Mouse (Mus musculus) intestine, postnatal 0 days (tissue): Measurements from ENCODE around the gene Acox2. TPM values are rescaled to one million over a fixed set of nuclear protein-coding genes. Genes with fewer than 3 reads are reported as not detected.

ENCODE experiments used
- ATAC-seq: fragments of 200-750 bp; cut with Nextera tagmentation; 2 replicates; pipeline ENCODE4 v1.8.0; 2017; ENCODE audit warnings: mild to moderate bottlenecking, moderate TSS enrichment, moderate library complexity
- H3K27ac ChIP-seq: fragments of 300-500 bp; sonication (generic); 2 replicates; pipeline ENCODE4 v1.5.1; 2014; ENCODE audit warnings: mild to moderate bottlenecking, low read depth, low read length, moderate library complexity
- H3K27me3 ChIP-seq: fragments of 300-500 bp; sonication (generic); replicated peaks from 2 replicates; pipeline ENCODE4 v1.6.1; 2014; ENCODE audit warnings: low read length, mixed read lengths; ENCODE audit not compliant: control insufficient read depth, insufficient read depth
- H3K36me3 ChIP-seq: fragments of 300-500 bp; sonication (generic); 2 replicates; pipeline ENCODE4 v1.6.1; 2014; ENCODE audit warnings: mild to moderate bottlenecking, moderate library complexity; ENCODE audit not compliant: control insufficient read depth, insufficient read depth
- H3K4me1 ChIP-seq: fragments of 300-500 bp; sonication (generic); replicated peaks from 2 replicates; pipeline ENCODE4 v1.6.1; 2014; ENCODE audit warnings: antibody characterized with exemption, low read length, mixed read lengths; ENCODE audit not compliant: control insufficient read depth, insufficient read depth
- H3K4me2 ChIP-seq: fragments of 300-500 bp; sonication (generic); replicated peaks from 2 replicates; pipeline ENCODE4 v1.6.1; 2014; ENCODE audit warnings: low read depth, mild to moderate bottlenecking, moderate library complexity
- H3K4me3 ChIP-seq: fragments of 300-500 bp; sonication (generic); 2 replicates; pipeline ENCODE4 v1.5.1; 2014; ENCODE audit warnings: low read depth, low read length
- H3K9ac ChIP-seq: fragments of 300-500 bp; sonication (generic); 2 replicates; pipeline ENCODE4 v1.6.1; 2014; ENCODE audit warnings: mild to moderate bottlenecking, low read depth, low read length
- H3K9me3 ChIP-seq: fragments of 300-500 bp; sonication (generic); 2 replicates; pipeline ENCODE4 v1.6.1; 2016; ENCODE audit warnings: mixed run types; ENCODE audit not compliant: control insufficient read depth
- CTCF ChIP-seq: sonication (generic); IDR thresholded peaks from 2 replicates; pipeline ENCODE4 v1.5.1; 2016; ENCODE audit warnings: low read depth, mild to moderate bottlenecking, control low read depth, antibody characterized with exemption, moderate library complexity
- WGBS: fragments of 180-500 bp; shearing (Covaris S2); extraction: QIAGEN DNeasy Blood & Tissue Kit; methylation state at CpG from one replicate; pipeline ENCODE4 v1.1.7; 2014; 5-methylcytosine and 5-hydroxymethylcytosine counted together
- polyA plus RNA-seq: library from polyadenylated mRNA; unstranded; fragments of >200 nt; fragmentation: Nextera tagmentation; extraction: Ambion mirVana; gene quantifications from 2 replicates; pipeline ENCODE4 v1.2.1, GENCODE M21; 2015

Gene Acox2
- polyA plus RNA-seq, 1 experiment from 2014 or later, result 9.3 TPM

GRCm38 (mm10) chr14:8180371-8181035, 78.7 kb downstream of the Acox2 start:
- Histone ChIP-seq H3K4me1 (no peaks in the 10 kb centered on the region), H3K9me3 (no peaks in the 10 kb centered on the region), H3K27ac (no peak overlapping the region), H3K4me2 (no peak overlapping the region), H3K27me3 (no peaks in the 10 kb centered on the region), H3K36me3 (no peaks in the 10 kb centered on the region), H3K9ac (no peak overlapping the region), H3K4me3 (no peak overlapping the region)
- no peak for ATAC-seq
- no peak for TF ChIP-seq CTCF
- 66% methylated on average over 4 of the region's 4 CpGs for WGBS

- no peak overlapping the region for H3K4me2 ChIP-seq
- H3K27me3 ChIP-seq, result no peaks in the 10 kb centered on the region
- ATAC-seq, result no peak
- no peak overlapping the region for H3K9ac ChIP-seq
- H3K27ac ChIP-seq, result no peak overlapping the region
- peaks cover 5% of the 10 kb centered on the region; the same call in 1 of the 2 replicates for H3K4me1 ChIP-seq
- no peak overlapping the region for H3K4me3 ChIP-seq
- H3K36me3 ChIP-seq, result no peaks in the 10 kb centered on the region
- WGBS, result 41% methylated on average over 5 of the region's 5 CpGs
- no peak for TF ChIP-seq CTCF
- H3K9me3 ChIP-seq, result no peaks in the 10 kb centered on the region
Measured at GRCm38 (mm10) chr14:8176251-8176650, 82.9 kb downstream of the Acox2 start.

Other genes with a start within 250 kb of the Acox2 start
- 34.0 and 34.3 TPM in 2 replicates for gene Rpp14, start 179.0 kb downstream of the Acox2 start, polyA plus RNA-seq
- gene Pxk, start 161.1 kb downstream of the Acox2 start, polyA plus RNA-seq, result 59.2 and 62.0 TPM in 2 replicates
- 140 and 149 TPM in 2 replicates for gene Pdhb, start 86.3 kb downstream of the Acox2 start, polyA plus RNA-seq
- 18.8 and 19.5 TPM in 2 replicates for gene Kctd6, start 45.2 kb downstream of the Acox2 start, polyA plus RNA-seq
- gene Fam107a, start 58.7 kb upstream of the Acox2 start, polyA plus RNA-seq, result 0.16 TPM in 2 replicates
- gene Oit1, start 119.4 kb upstream of the Acox2 start, polyA plus RNA-seq, result 7.3 and 13.3 TPM in 2 replicates